Mouse (Mus musculus) neural tube, embryonic 11.5 days (tissue): ENCODE measurements around the gene Nat8f1. TPM values are rescaled to one million over a fixed set of nuclear protein-coding genes. Genes with fewer than 3 reads are reported as not detected.
"Not testable (repeated sequence)": the region's sequence is repeated elsewhere in the genome, so short reads cannot be mapped to it uniquely, and the experiment has no call there.

Source experiments
- ATAC-seq: fragments of 200-750 bp; cut with Nextera tagmentation; 2 replicates; pipeline ENCODE4 v1.8.0; 2017; ENCODE audit warnings: moderate number of reproducible peaks, mild to moderate bottlenecking, moderate TSS enrichment, moderate library complexity; ENCODE audit not compliant: insufficient read depth, low FRiP score, low TSS enrichment
- DNase-seq: peaks from one replicate; pipeline ENCODE4 v3.0.0-alpha.2; 2015; ENCODE audit warnings: low spot score
- H3K27ac ChIP-seq: fragments of 300-500 bp; sonication (generic); 2 replicates; pipeline ENCODE4 v1.5.1; 2014; ENCODE audit warnings: low read depth, mild to moderate bottlenecking, low read length
- H3K27me3 ChIP-seq: fragments of 300-500 bp; sonication (generic); 2 replicates; pipeline ENCODE4 v1.6.1; 2014; ENCODE audit warnings: mild to moderate bottlenecking, low read length, mixed read lengths; ENCODE audit not compliant: control insufficient read depth, insufficient read depth
- H3K36me3 ChIP-seq: fragments of 300-500 bp; sonication (generic); 2 replicates; pipeline ENCODE4 v1.6.1; 2014; ENCODE audit warnings: mild to moderate bottlenecking, low read length, moderate library complexity, mixed read lengths; ENCODE audit not compliant: control insufficient read depth, insufficient read depth
- H3K4me1 ChIP-seq: fragments of 300-500 bp; sonication (generic); 2 replicates; pipeline ENCODE4 v1.6.1; 2014; ENCODE audit warnings: low read length, mixed read lengths; ENCODE audit not compliant: control insufficient read depth, insufficient read depth
- H3K4me2 ChIP-seq: fragments of 300-500 bp; sonication (generic); 2 replicates; pipeline ENCODE4 v1.6.1; 2014; ENCODE audit warnings: low read depth, mild to moderate bottlenecking, moderate library complexity
- H3K4me3 ChIP-seq: fragments of 300-500 bp; sonication (generic); 2 replicates; pipeline ENCODE4 v1.5.1; 2014; ENCODE audit warnings: low read depth, low read length
- H3K9ac ChIP-seq: fragments of 300-500 bp; sonication (generic); 2 replicates; pipeline ENCODE4 v1.6.1; 2014; ENCODE audit warnings: mild to moderate bottlenecking, low read length
- H3K9me3 ChIP-seq: fragments of 300-500 bp; sonication (generic); 2 replicates; pipeline ENCODE4 v1.6.1; 2016; ENCODE audit warnings: low read length; ENCODE audit not compliant: control insufficient read depth
- WGBS: fragments of 180-500 bp; shearing (Covaris S2); extraction: QIAGEN DNeasy Blood & Tissue Kit; methylation state at CpG from one replicate; pipeline ENCODE4 v1.1.7; 2014; 5-methylcytosine and 5-hydroxymethylcytosine counted together
- polyA plus RNA-seq: library from polyadenylated mRNA; unstranded; fragments of >200 nt; fragmentation: Nextera tagmentation; extraction: Ambion mirVana; gene quantifications from 2 replicates; pipeline ENCODE4 v1.2.1, GENCODE M21; 2014

The Nat8f1 gene
- polyA plus RNA-seq: 5.8 and 6.4 TPM in 2 replicates

GRCm38 (mm10) chr6:85915539-85916513 lies at the start of gene Nat8f1:
Gene Nat8f1 (minus strand): TSS chr6:85915687.
- peak; percentile 94 for ATAC-seq
- H3K9me3 ChIP-seq, H3K4me1 ChIP-seq, H3K36me3 ChIP-seq, H3K27me3 ChIP-seq: not testable (repeated sequence)
- peak within 1 kb of the TSS; percentile 72 for H3K9ac ChIP-seq
- under 1% methylated on average over 56 of the region's 61 CpGs for WGBS
- peak within 1 kb of the TSS; percentile 47 for H3K4me3 ChIP-seq
- peak within 1 kb of the TSS; percentile 63; the same call in 1 of the 2 replicates for H3K27ac ChIP-seq
- DNase-seq: peak; percentile 93
- peak within 1 kb of the TSS; percentile 67 for H3K4me2 ChIP-seq

DNA sequence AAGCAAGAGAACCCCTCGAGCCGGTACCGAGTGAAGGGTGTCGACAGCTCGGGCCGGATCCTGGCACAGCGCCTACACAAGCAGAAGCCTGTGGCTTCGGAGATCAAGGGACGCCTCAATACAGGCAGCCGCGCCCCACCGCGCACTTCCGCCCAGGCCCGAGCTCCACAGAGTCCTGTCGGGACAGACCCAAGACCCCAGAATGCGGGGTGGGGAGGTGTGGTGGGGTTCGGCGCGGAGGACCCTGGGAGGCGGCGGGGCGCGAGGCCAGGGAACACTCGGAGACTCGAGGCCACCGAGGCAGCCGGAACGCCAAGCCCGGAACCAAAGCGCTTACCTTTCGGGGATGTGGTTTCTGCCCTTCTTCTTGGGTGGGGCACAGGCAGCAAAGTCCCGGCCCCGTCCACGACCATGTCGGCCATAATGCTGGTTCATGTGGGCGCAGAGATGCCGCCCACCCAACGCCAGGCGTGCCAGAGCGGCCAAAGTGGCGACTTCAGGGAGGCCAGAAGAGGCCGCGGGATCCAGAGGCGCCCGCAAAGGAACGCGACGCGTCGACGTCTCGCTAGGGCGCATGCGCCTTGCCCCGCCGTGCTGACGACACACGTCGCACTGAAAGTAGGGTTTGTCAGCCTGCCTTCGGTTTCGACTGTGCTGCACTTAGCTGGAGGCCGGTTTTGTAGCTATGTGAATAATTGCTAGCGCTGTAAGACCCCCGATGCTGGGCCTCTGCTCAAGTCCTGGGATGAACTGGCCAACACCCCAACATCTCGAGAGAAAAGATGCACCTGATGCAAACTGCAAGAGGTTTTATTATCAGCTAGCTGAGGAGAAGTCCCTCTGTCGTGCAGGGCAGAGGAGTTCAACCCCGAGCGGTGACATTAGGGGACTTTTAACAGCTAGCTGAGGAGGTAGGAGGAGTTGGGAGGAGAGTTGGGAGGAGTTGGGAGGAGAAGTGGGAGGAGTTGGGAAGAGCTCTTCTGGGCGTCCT lies 45.9 kb upstream of the Nat8f1 start, which contains the start of gene Dusp11:
Dusp11 (minus strand) TSS at position 567 of the 991 bp plus-strand sequence.
- under 1% methylated on average over 70 of the region's 70 CpGs for WGBS

GRCm38 (mm10) chr6:85957581-85957980 lies 42.1 kb upstream of the Nat8f1 start:
- WGBS: 90% methylated on average over 3 of the region's 3 CpGs
- Histone ChIP-seq H3K27me3 (no peaks in the 10 kb centered on the region), H3K9me3 (no peaks in the 10 kb centered on the region), H3K27ac (no peak overlapping the region), H3K9ac (no peak overlapping the region), H3K36me3 (peaks cover 8% of the 10 kb centered on the region), H3K4me3 (no peak overlapping the region), H3K4me2 (no peak overlapping the region), H3K4me1 (peaks cover 3% of the 10 kb centered on the region; the same call in 1 of the 2 replicates)
- DNase-seq: no peak
- ATAC-seq: no peak

More for the DNA sequence above, 45.9 kb upstream of the Nat8f1 start, which contains the start of gene Dusp11:
- Histone ChIP-seq H3K27ac (peak within 1 kb of the TSS; percentile 91), H3K4me2 (peak within 1 kb of the TSS; percentile 70), H3K36me3 (no peaks in the 10 kb centered on the region; the same call in 1 of the 2 replicates), H3K9me3 (no peaks in the 10 kb centered on the region), H3K4me1 (peaks cover 3% of the 10 kb centered on the region; the same call in 1 of the 2 replicates), H3K4me3 (peak within 1 kb of the TSS; percentile 83), H3K9ac (peak within 1 kb of the TSS; percentile 80), H3K27me3 (no peaks in the 10 kb centered on the region)
- peak; percentile 95 for DNase-seq
- ATAC-seq: peak; percentile 96

DNA sequence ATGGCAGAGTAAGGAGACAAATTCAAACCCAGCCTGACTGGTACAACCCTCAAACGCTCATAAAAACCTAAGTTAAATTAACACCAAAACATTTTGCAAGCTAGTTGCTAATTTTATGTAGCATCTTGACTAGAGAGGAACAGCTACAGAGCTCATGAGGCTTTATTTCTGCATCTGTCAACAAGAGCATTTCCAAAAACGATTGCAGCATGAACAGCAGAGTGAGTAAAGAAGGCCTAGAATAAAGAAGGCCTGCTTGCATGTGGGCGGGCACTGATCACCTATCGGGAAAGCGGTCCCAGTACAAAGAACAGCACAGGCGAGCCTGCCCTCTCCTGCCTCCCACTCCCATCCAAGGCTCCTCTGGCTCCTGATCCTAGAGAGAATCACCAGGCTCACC lies 33.1 kb upstream of the Nat8f1 start:
- no peak for ATAC-seq
- H3K27me3 ChIP-seq: no peaks in the 10 kb centered on the region
- H3K9me3 ChIP-seq: no peaks in the 10 kb centered on the region
- no peak for DNase-seq
- H3K4me1 ChIP-seq: no peaks in the 10 kb centered on the region
- no peak overlapping the region for H3K4me3 ChIP-seq
- peaks cover 10% of the 10 kb centered on the region for H3K36me3 ChIP-seq
- H3K27ac ChIP-seq: no peak overlapping the region
- 88% methylated on average over 6 of the region's 6 CpGs for WGBS
- H3K9ac ChIP-seq: no peak overlapping the region
- no peak overlapping the region for H3K4me2 ChIP-seq

DNA sequence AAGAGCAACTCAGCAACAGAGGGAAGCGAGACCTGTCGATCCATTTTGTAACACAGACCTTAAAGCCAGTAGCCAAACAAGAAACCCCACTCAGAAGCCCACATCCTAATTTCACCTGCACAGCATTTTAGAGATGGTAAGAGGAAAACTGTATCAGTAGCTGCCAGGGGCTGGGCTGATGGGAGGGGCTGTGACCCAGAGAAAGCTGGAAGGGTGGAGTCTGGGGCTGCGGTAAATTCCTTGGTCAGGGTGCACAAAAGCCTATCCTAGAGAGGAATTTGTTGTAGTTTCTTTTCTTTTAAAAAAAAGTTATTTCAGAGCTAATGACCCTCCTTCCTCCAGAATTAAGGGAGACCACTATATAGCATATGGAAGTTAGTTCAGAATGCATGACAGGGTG lies 27.0 kb upstream of the Nat8f1 start:
- H3K9me3 ChIP-seq: no peaks in the 10 kb centered on the region
- H3K36me3 ChIP-seq: peaks cover 5% of the 10 kb centered on the region
- WGBS: 98% methylated on average over 3 of the region's 3 CpGs
- H3K27ac ChIP-seq: no peak overlapping the region
- H3K9ac ChIP-seq: no peak overlapping the region
- H3K4me2 ChIP-seq: no peak overlapping the region
- no peak overlapping the region for H3K4me3 ChIP-seq
- no peaks in the 10 kb centered on the region for H3K4me1 ChIP-seq
- H3K27me3 ChIP-seq: no peaks in the 10 kb centered on the region
- DNase-seq (no peak), ATAC-seq (no peak)

DNA sequence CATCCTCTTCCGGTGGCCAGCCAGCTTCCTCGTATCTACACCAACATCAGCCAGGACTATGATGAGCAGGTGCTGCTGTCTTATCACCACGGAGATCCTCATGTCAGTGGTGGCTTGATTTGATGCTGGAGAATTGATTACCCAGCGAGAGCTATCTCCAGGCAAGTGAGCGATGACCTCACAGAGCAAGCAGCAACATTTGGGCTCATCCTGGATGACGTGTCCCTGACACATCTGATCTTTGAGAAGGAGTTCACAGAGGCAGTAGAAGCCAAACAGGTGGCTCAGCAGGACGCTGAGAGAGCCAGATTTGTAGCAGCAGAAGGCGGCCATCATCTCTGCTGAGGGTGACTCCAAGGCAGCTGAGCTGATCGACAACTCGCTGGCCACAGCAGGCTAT lies 23.2 kb upstream of the Nat8f1 start:
- no peak overlapping the region for H3K4me2 ChIP-seq
- H3K9ac ChIP-seq: no peak overlapping the region
- H3K36me3 ChIP-seq: no peaks in the 10 kb centered on the region
- 82% methylated on average over 10 of the region's 10 CpGs for WGBS
- H3K27me3 ChIP-seq: no peaks in the 10 kb centered on the region
- H3K4me1 ChIP-seq: no peaks in the 10 kb centered on the region
- ATAC-seq (no peak), DNase-seq (no peak)
- H3K9me3 ChIP-seq: no peaks in the 10 kb centered on the region
- no peak overlapping the region for H3K27ac ChIP-seq
- H3K4me3 ChIP-seq: no peak overlapping the region

DNA sequence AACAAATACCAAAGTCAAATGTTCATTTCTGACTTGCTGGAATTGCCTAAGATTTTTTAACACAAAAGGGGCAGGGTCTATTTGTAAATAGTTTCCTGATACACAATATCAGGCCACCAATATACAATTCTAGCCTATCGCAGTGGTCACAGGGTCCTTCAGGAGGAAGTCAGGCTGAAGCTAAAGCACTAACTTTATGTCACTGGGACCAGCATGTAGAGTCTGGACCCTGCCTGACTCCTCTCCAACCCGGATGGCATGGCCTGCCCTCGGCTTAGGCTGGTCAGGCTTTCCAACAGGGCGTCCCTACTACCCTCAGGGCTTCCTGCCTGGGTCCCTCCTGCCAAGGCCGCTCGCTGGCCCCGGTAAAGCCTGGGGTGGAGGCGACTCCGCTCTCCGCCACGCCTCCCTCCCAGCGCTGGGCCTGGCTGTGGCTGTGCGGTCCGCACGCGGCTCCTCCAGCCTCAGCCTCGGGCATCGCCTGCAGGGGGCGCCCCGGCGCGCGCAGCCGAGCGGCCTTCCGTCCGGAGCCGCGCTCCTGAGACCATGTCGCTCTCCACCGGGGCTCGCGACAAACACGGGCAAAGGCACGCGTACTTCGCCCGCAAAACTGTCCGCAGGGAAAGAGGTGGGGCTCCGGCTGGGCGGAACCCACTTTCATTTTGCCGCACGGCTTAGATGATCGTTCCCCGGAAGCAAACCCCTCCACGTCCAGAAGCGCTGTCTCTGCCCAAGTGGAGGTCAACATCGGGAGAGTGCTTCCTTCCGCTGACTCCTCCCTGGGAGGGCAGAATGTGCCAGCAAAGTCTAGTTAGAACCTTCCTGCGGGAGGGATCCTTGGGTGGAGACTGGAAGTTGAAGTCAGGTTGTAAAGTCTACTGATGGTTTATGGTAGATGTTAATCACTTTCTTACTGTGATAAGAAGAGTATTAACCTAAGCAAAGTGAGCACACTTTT lies 21.3 kb upstream of the Nat8f1 start:
- WGBS: 2% methylated on average over 48 of the region's 50 CpGs
- H3K4me1 ChIP-seq, H3K27ac ChIP-seq, H3K27me3 ChIP-seq, H3K9me3 ChIP-seq, H3K36me3 ChIP-seq: not testable (repeated sequence)
- DNase-seq (peak; percentile 79), ATAC-seq (peak; percentile 94)
- Histone ChIP-seq H3K9ac (peak overlapping the region; percentile 39), H3K4me3 (peak overlapping the region; percentile 35), H3K4me2 (peak overlapping the region; percentile 44)
